Mouse (Mus musculus) kidney, embryonic 14.5 days (tissue): ENCODE measurements at regions not wholly inside any gene's neighbourhood (a gene's known extent, or its start where the extent isn't known, plus 50 kb on each side); places are given as distances from the start of the nearest gene placed in this dataset.

Experiments used
- ATAC-seq: fragments of 200-750 bp; cut with Nextera tagmentation; 2 replicates; pipeline ENCODE4 v1.8.0; 2017; ENCODE audit warnings: moderate number of reproducible peaks, mild to moderate bottlenecking, moderate TSS enrichment, moderate library complexity; ENCODE audit not compliant: low FRiP score, low TSS enrichment
- H3K27ac ChIP-seq: fragments of 300-500 bp; sonication (generic); 2 replicates; pipeline ENCODE4 v1.5.1; 2014; ENCODE audit warnings: low read depth, mild to moderate bottlenecking, low read length, moderate library complexity, mixed read lengths
- H3K27me3 ChIP-seq: fragments of 300-500 bp; sonication (generic); 2 replicates; pipeline ENCODE4 v1.6.1; 2014; ENCODE audit warnings: mild to moderate bottlenecking, low read length; ENCODE audit not compliant: control insufficient read depth, insufficient read depth
- H3K36me3 ChIP-seq: fragments of 300-500 bp; sonication (generic); 2 replicates; pipeline ENCODE4 v1.6.1; 2014; ENCODE audit warnings: low read length, mixed read lengths; ENCODE audit not compliant: control insufficient read depth, insufficient read depth
- H3K4me1 ChIP-seq: fragments of 300-500 bp; sonication (generic); 2 replicates; pipeline ENCODE4 v1.6.1; 2014; ENCODE audit warnings: low read length, mixed read lengths; ENCODE audit not compliant: control insufficient read depth, insufficient read depth
- H3K4me2 ChIP-seq: fragments of 300-500 bp; sonication (generic); replicated peaks from 2 replicates; pipeline ENCODE4 v1.6.1; 2014; ENCODE audit warnings: low read depth, mild to moderate bottlenecking, low read length
- H3K4me3 ChIP-seq: fragments of 300-500 bp; sonication (generic); 2 replicates; pipeline ENCODE4 v1.5.1; 2014; ENCODE audit warnings: mild to moderate bottlenecking, low read length
- H3K9ac ChIP-seq: fragments of 300-500 bp; sonication (generic); 2 replicates; pipeline ENCODE4 v1.6.1; 2014; ENCODE audit warnings: low read depth, mild to moderate bottlenecking, low read length, moderate library complexity
- H3K9me3 ChIP-seq: fragments of 300-500 bp; sonication (generic); 2 replicates; pipeline ENCODE4 v1.6.1; 2016; ENCODE audit warnings: low read length; ENCODE audit not compliant: control insufficient read depth
- WGBS: fragments of 180-500 bp; shearing (Covaris S2); extraction: QIAGEN DNeasy Blood & Tissue Kit; methylation state at CpG from one replicate; pipeline ENCODE4 v1.1.7; 2014; 5-methylcytosine and 5-hydroxymethylcytosine counted together

DNA sequence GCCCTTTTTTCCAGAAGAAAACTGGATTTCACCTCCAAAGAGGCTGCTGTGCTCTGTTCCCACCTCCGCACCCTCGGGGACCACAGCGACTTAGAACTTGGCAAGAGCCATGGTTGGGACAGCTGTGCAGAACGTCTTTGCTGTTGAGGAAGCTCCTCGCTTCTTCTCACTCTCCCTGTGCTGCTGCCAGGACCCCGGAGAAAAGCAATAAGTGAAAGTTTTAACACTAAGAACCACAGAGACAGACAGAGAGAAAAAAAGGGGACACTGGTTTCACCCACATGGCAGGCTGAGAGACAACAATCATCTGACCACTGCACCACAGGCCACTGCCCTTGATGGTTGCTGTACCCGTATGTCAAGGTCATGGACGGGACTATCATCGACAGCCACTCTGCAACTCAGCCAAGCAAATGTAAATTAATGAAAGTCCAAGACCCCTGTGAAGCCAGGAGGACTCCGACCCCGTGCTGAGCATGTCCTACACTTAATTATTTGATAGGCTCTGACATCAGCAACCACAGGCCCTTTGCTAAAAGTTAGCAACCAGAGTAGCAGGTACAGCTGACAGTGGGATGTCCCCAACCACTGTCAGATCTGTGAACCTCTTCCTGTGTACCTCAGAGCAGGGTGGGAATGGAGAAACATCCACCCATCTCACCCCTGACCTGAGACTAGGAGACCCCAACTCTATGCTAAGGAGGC lies 253.9 kb downstream of the Bcl11b start:
- WGBS, result 78% methylated on average over 11 of the region's 11 CpGs
- H3K27ac ChIP-seq, result no peak overlapping the region
- no peaks in the 10 kb centered on the region for H3K27me3 ChIP-seq

DNA sequence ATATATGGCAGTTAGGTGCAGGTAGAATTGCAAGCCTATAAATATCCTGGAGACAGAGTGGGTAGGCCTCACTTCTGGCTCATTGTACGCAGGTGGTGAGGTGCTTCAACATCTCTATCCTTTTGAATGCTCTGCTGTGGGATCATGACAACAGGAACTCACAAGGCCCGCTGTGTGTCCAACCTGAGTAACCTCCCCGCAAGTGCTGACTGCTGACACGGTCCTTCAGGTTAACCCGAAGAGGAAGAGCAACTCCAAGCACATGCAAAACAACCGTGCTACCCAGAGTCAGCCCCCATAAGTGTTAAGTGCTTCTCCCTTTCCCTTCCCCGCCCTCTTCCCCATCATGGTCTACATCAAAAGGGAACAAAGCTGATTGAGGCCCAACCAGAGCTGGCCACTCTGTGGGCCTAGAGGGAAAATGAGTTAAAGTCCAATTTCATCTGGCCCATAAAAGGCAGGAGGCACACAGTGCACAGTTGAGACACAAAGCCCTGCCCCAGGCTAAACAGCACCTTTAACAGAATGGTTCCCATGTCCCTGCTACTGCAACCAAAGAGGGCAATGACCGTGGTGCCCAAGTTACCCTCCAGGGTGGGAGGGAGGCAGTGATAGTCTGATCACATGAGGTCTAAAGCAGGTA lies 253.0 kb downstream of the Bcl11b start:
- Histone ChIP-seq H3K27ac (no peak overlapping the region), H3K36me3 (no peaks in the 10 kb centered on the region), H3K27me3 (no peaks in the 10 kb centered on the region), H3K4me1 (0 out of 2 replicates have a peak, but pooled peaks cover 4% of the 10 kb centered on the region), H3K9ac (no peak overlapping the region), H3K4me3 (no peak overlapping the region), H3K4me2 (no peak overlapping the region), H3K9me3 (no peaks in the 10 kb centered on the region)
- 64% methylated on average over 8 of the region's 8 CpGs for WGBS
- no peak for ATAC-seq

More for the DNA sequence above, 253.9 kb downstream of the Bcl11b start:
- Histone ChIP-seq H3K4me1 (0 out of 2 replicates have a peak, but pooled peaks cover 4% of the 10 kb centered on the region), H3K9ac (no peak overlapping the region), H3K36me3 (no peaks in the 10 kb centered on the region), H3K4me2 (no peak overlapping the region), H3K4me3 (no peak overlapping the region), H3K9me3 (no peaks in the 10 kb centered on the region)
- ATAC-seq, result no peak

DNA sequence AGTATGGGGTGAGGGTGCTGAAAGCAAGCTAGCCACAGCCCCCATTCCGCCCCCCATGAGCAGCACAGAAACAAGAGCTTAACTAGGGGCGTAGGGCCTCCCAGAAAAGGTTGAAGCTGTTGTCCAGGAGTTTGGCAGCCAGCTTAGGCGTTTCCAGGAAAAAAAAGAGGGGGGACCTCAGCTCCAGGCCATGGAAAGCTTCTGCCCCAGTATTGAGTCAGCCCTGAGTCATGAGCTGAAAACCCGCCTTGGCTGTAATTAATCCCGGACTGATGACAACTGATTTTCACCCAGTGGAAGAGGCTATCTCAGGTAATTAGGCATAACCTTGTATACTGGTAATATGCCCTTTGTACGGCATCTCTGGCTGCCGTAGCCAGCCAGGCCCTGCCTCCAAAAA lies 251.3 kb downstream of the Bcl11b start:
- Histone ChIP-seq H3K4me3 (no peak overlapping the region), H3K36me3 (no peaks in the 10 kb centered on the region), H3K4me2 (no peak overlapping the region), H3K9me3 (no peaks in the 10 kb centered on the region), H3K27ac (no peak overlapping the region), H3K27me3 (no peaks in the 10 kb centered on the region), H3K9ac (no peak overlapping the region), H3K4me1 (0 out of 2 replicates have a peak, but pooled peaks cover 6% of the 10 kb centered on the region)
- no peak for ATAC-seq
- WGBS, result 63% methylated on average over 7 of the region's 7 CpGs

DNA sequence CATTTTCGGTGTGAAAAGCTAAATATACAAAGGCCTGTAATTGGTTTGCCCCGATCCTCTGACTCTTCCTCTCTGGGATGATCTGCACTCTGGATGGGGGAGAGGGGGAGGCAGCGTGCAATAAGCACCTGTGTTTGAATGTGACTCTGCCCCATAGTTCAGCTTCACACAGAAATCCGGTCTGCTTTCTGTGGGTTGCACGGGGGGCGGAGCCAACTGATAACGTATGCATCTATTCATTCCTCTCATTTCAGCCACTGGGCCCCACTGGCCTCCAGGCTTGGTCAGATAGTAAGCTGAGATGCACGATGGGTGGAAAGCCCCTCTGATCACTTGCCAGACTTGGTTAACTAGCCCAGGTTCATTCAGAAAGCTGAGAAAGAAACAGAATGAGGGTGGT lies 250.8 kb downstream of the Bcl11b start:
- Histone ChIP-seq H3K9ac (no peak overlapping the region), H3K4me2 (no peak overlapping the region), H3K36me3 (no peaks in the 10 kb centered on the region), H3K27ac (no peak overlapping the region), H3K9me3 (no peaks in the 10 kb centered on the region), H3K4me1 (0 out of 2 replicates have a peak, but pooled peaks cover 6% of the 10 kb centered on the region), H3K4me3 (no peak overlapping the region), H3K27me3 (no peaks in the 10 kb centered on the region)
- WGBS, result 33% methylated on average over 8 of the region's 8 CpGs
- ATAC-seq, result no peak

DNA sequence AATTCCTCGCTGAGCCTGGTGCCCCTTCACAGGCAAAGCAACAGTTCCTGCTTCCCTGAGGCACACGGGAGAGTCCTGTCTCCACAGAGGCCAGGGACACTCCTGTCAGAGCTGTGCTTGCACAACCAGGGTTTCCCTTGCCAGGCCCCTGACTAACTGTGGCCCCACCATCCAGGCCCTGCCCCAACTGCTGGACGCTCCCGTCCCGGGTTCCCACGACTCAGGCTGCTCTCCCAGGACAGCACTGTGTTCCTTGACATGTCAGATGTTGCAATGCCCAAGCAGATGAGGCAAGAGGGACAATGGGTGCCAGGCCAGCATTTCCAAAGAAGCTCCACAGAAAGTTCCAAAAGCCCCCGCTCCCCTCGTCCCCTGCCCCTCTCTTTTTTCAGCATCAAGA lies 250.4 kb downstream of the Bcl11b start:
- H3K4me3 ChIP-seq, result no peak overlapping the region
- no peaks in the 10 kb centered on the region for H3K36me3 ChIP-seq
- no peak overlapping the region for H3K9ac ChIP-seq
- no peak for ATAC-seq
- H3K27ac ChIP-seq, result no peak overlapping the region
- 0 out of 2 replicates have a peak, but pooled peaks cover 7% of the 10 kb centered on the region for H3K4me1 ChIP-seq
- no peaks in the 10 kb centered on the region for H3K27me3 ChIP-seq
- H3K4me2 ChIP-seq, result no peak overlapping the region
- 69% methylated on average over 8 of the region's 8 CpGs for WGBS
- H3K9me3 ChIP-seq, result no peaks in the 10 kb centered on the region

DNA sequence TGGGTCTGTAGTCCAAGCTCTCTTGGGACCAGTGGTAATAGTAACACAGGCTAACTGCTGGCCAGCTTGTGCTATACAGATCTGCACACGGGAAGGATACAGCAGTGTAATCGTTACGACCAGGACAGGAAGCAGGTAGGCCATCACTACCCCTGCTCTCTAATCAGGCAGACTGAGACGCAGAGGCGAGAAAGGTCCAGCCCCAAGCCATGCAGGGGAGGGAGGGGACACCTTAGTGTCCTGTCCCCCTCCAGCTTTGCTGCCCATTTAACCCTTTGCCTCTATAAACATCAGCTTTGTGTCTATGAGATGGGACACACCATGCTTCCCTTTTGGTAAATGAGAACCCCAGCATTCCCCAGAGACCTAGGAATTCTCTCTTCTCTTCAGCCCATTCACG lies 249.9 kb downstream of the Bcl11b start:
- Histone ChIP-seq H3K4me1 (0 out of 2 replicates have a peak, but pooled peaks cover 8% of the 10 kb centered on the region), H3K9ac (no peak overlapping the region), H3K9me3 (no peaks in the 10 kb centered on the region), H3K27me3 (no peaks in the 10 kb centered on the region), H3K27ac (no peak overlapping the region), H3K4me2 (no peak overlapping the region), H3K36me3 (no peaks in the 10 kb centered on the region), H3K4me3 (no peak overlapping the region)
- ATAC-seq, result no peak
- WGBS, result 35% methylated on average over 6 of the region's 6 CpGs

DNA sequence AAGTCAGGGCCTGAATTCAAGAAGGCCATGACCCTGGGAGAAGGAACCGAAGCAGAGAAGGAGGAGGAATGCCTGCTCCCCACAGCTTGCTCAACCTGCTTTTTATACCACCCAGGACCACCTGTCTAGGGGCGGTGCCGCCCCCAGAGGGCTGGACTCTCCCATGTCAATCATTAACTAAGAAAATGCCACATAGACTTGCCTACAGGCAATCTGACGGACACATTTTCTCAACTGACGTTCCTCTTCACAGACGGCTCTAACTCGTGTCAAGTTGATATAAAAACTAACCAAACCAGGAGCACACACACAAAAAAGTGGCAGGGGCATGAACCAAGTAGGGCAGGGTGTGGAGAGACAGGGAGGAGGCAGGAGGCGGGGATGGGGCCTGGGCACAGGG lies 248.5 kb downstream of the Bcl11b start:
- ATAC-seq, result no peak
- no peaks in the 10 kb centered on the region for H3K27me3 ChIP-seq
- H3K27ac ChIP-seq, result no peak overlapping the region
- H3K9me3 ChIP-seq, result no peaks in the 10 kb centered on the region
- 0 out of 2 replicates have a peak, but pooled peaks cover 6% of the 10 kb centered on the region for H3K4me1 ChIP-seq
- 70% methylated on average over 8 of the region's 8 CpGs for WGBS
- no peak overlapping the region for H3K9ac ChIP-seq
- no peak overlapping the region for H3K4me3 ChIP-seq
- H3K4me2 ChIP-seq, result no peak overlapping the region
- no peaks in the 10 kb centered on the region for H3K36me3 ChIP-seq

DNA sequence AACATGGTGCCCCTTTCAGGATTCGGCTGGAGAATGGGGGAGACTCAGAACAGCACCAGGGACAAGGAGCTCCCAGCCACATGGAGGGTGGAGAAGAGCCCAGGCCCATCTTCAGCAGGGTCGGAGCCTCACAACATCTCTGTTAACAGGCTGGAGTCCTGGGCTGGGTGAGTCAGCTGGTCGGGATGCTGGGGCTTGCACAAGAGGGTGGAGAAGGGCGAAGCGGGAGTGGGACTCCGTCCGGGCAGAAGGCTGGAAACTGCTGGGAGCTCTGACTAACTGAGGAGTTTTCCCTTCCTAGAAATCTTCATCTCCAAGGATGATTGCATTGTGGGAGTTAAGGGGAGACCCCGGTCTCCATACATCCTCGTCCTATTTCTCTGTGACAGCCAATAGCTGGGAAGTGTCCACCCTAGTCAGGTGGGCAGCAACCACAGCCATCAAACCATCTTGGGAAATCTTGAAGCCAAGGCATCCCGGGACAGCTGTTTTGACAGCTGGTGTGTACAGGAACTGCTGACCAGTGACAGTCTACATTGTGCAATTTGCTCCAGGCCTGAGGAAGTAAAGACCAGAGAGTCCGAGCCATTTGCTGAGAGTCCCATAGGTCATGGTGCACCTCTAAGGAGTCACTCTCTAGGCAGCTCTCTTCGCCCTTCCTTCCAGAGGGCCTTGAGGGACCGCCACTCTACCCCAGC lies 247.4 kb downstream of the Bcl11b start:
- H3K4me1 ChIP-seq, result 0 out of 2 replicates have a peak, but pooled peaks cover 6% of the 10 kb centered on the region
- no peak overlapping the region for H3K4me2 ChIP-seq
- H3K27me3 ChIP-seq, result no peaks in the 10 kb centered on the region
- no peaks in the 10 kb centered on the region for H3K36me3 ChIP-seq
- H3K9ac ChIP-seq, result no peak overlapping the region
- ATAC-seq, result no peak
- no peak overlapping the region for H3K27ac ChIP-seq
- H3K4me3 ChIP-seq, result no peak overlapping the region
- H3K9me3 ChIP-seq, result no peaks in the 10 kb centered on the region
- WGBS, result 83% methylated on average over 13 of the region's 13 CpGs

DNA sequence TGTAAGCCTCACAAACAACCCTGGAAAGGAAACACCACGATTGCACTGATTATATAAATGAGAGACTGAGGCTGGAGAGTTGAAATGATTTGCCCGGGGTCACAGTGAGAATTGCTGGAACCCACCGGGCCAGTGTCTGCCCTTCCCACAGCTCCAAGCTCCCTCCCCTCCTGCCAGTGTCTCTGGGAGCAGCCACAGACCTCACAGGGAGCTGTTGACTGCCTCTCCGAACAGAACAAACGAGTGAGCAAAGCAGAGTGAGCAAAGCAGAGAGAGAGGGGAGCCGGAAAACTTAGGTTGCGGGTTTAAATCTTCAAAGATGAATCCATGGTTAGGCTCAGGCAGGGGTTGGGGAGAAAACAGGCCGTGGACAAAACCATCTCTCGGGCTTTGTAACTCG lies 246.2 kb downstream of the Bcl11b start:
- no peak overlapping the region for H3K4me3 ChIP-seq
- no peak overlapping the region for H3K27ac ChIP-seq
- no peak overlapping the region for H3K9ac ChIP-seq
- WGBS, result 34% methylated on average over 10 of the region's 10 CpGs
- H3K9me3 ChIP-seq, result no peaks in the 10 kb centered on the region
- no peaks in the 10 kb centered on the region for H3K36me3 ChIP-seq
- no peak overlapping the region for H3K4me2 ChIP-seq
- 0 out of 2 replicates have a peak, but pooled peaks cover 6% of the 10 kb centered on the region for H3K4me1 ChIP-seq
- no peak for ATAC-seq
- no peaks in the 10 kb centered on the region for H3K27me3 ChIP-seq
